Mouse (Mus musculus): ENCODE results near the gene Nt5c3b.
A peak's percentile ranks its signal among the peaks of the same experiment; 100 is the strongest.

The Nt5c3b gene

GRCm38 (mm10) chr11:100399727-100400538 is 41.7 kb downstream of the Nt5c3b start:
- no peaks in the 10 kb centered on the region for H3K27me3 ChIP-seq (ENCODE audit: insufficient read depth, low read length)
- H3K36me3 ChIP-seq (ENCODE audit: insufficient read depth, low read length) = peaks cover 3% of the 10 kb centered on the region
- no peak for TF ChIP-seq CTCF (conservative IDR thresholded peaks at IDR 0.05; ENCODE audit: low read length)
- no peak for TF ChIP-seq NANOG (IDR thresholded peaks at IDR 0.05; ENCODE audit: borderline replicate concordance, low read length)
- H3K4me3 ChIP-seq (replicated peaks; ENCODE audit: low read length) = peak overlapping the region; percentile 35
- H3K4me1 ChIP-seq (replicated peaks; ENCODE audit: low read depth, low read length) = peaks cover 68% of the 10 kb centered on the region
- no peaks in the 10 kb centered on the region for H3K9me3 ChIP-seq (ENCODE audit: low read length)

GRCm38 (mm10) chr11:100399320-100399719 is 42.3 kb downstream of the Nt5c3b start:
- H3K9me3 ChIP-seq (ENCODE audit: low read length) = no peaks in the 10 kb centered on the region
- H3K27me3 ChIP-seq (ENCODE audit: insufficient read depth, low read length) = no peaks in the 10 kb centered on the region
- peaks cover 74% of the 10 kb centered on the region for H3K4me1 ChIP-seq (replicated peaks; ENCODE audit: low read depth, low read length)
- H3K36me3 ChIP-seq (ENCODE audit: insufficient read depth, low read length) = peaks cover 9% of the 10 kb centered on the region
- TF ChIP-seq POU5F1 (IDR thresholded peaks at IDR 0.05; ENCODE audit: borderline replicate concordance, low read length) (no peak), NANOG (IDR thresholded peaks at IDR 0.05; ENCODE audit: borderline replicate concordance, low read length) (no peak)
- H3K4me3 ChIP-seq (replicated peaks; ENCODE audit: low read length) = peak overlapping the region; percentile 35; the same call in 1 of the 2 replicates

- Histone ChIP-seq H3K4me1 (replicated peaks; ENCODE audit: low read depth, low read length) (peaks cover 82% of the 10 kb centered on the region), H3K4me3 (replicated peaks; ENCODE audit: low read length) (no peak overlapping the region), H3K27me3 (ENCODE audit: insufficient read depth, low read length) (no peaks in the 10 kb centered on the region), H3K9me3 (ENCODE audit: low read length) (no peaks in the 10 kb centered on the region), H3K36me3 (ENCODE audit: insufficient read depth, low read length) (peaks cover 17% of the 10 kb centered on the region)
- TF ChIP-seq CTCF (conservative IDR thresholded peaks at IDR 0.05; ENCODE audit: low read length) = no peak
- no peak for TF ChIP-seq NANOG (IDR thresholded peaks at IDR 0.05; ENCODE audit: borderline replicate concordance, low read length)
- no peak for TF ChIP-seq POU5F1 (IDR thresholded peaks at IDR 0.05; ENCODE audit: borderline replicate concordance, low read length)
These were observed 43.1 kb downstream of the Nt5c3b start for GRCm38 (mm10) chr11:100398517-100398916.

- TF ChIP-seq NANOG (IDR thresholded peaks at IDR 0.05; ENCODE audit: borderline replicate concordance, low read length) = no peak
- no peak for TF ChIP-seq POU5F1 (IDR thresholded peaks at IDR 0.05; ENCODE audit: borderline replicate concordance, low read length)
- TF ChIP-seq CTCF (conservative IDR thresholded peaks at IDR 0.05; ENCODE audit: low read length) = no peak
- Histone ChIP-seq H3K36me3 (ENCODE audit: insufficient read depth, low read length) (peaks cover 24% of the 10 kb centered on the region), H3K4me3 (replicated peaks; ENCODE audit: low read length) (peak within 1 kb of the TSS; percentile 91), H3K27me3 (ENCODE audit: insufficient read depth, low read length) (no peaks in the 10 kb centered on the region), H3K9me3 (ENCODE audit: low read length) (no peaks in the 10 kb centered on the region), H3K4me1 (replicated peaks; ENCODE audit: low read depth, low read length) (peaks cover 87% of the 10 kb centered on the region)
These were observed 43.8 kb downstream of the Nt5c3b start, which contains the start of gene Jup for GRCm38 (mm10) chr11:100397600-100398389. Jup (minus strand) TSS chr11:100397763.

GRCm38 (mm10) chr11:100396886-100397599 is 44.6 kb downstream of the Nt5c3b start:
- H3K36me3 ChIP-seq (ENCODE audit: insufficient read depth, low read length) = peaks cover 28% of the 10 kb centered on the region
- H3K27me3 ChIP-seq (ENCODE audit: insufficient read depth, low read length) = no peaks in the 10 kb centered on the region
- H3K9me3 ChIP-seq (ENCODE audit: low read length) = no peaks in the 10 kb centered on the region
- peak overlapping the region; percentile 91 for H3K4me3 ChIP-seq (replicated peaks; ENCODE audit: low read length)
- TF ChIP-seq CTCF (conservative IDR thresholded peaks at IDR 0.05; ENCODE audit: low read length) (peak; percentile 38), NANOG (IDR thresholded peaks at IDR 0.05; ENCODE audit: borderline replicate concordance, low read length) (no peak)
- H3K4me1 ChIP-seq (replicated peaks; ENCODE audit: low read depth, low read length) = peaks cover 87% of the 10 kb centered on the region

- H3K36me3 ChIP-seq (ENCODE audit: insufficient read depth, low read length) = peaks cover 29% of the 10 kb centered on the region
- TF ChIP-seq CTCF (conservative IDR thresholded peaks at IDR 0.05; ENCODE audit: low read length) = no peak
- TF ChIP-seq POU5F1 (IDR thresholded peaks at IDR 0.05; ENCODE audit: borderline replicate concordance, low read length) = no peak
- no peak for TF ChIP-seq NANOG (IDR thresholded peaks at IDR 0.05; ENCODE audit: borderline replicate concordance, low read length)
- H3K4me1 ChIP-seq (replicated peaks; ENCODE audit: low read depth, low read length) = peaks cover 91% of the 10 kb centered on the region
- H3K27me3 ChIP-seq (ENCODE audit: insufficient read depth, low read length) = no peaks in the 10 kb centered on the region
- H3K9me3 ChIP-seq (ENCODE audit: low read length) = no peaks in the 10 kb centered on the region
- H3K4me3 ChIP-seq (replicated peaks; ENCODE audit: low read length) = peak overlapping the region; percentile 91
These were observed 45.6 kb downstream of the Nt5c3b start for GRCm38 (mm10) chr11:100395861-100396631.

GRCm38 (mm10) chr11:100395200-100395599 is 46.4 kb downstream of the Nt5c3b start:
- peak overlapping the region; percentile 91 for H3K4me3 ChIP-seq (replicated peaks; ENCODE audit: low read length)
- H3K36me3 ChIP-seq (ENCODE audit: insufficient read depth, low read length) = peaks cover 32% of the 10 kb centered on the region
- TF ChIP-seq CTCF (conservative IDR thresholded peaks at IDR 0.05; ENCODE audit: low read length) (no peak), POU5F1 (IDR thresholded peaks at IDR 0.05; ENCODE audit: borderline replicate concordance, low read length) (no peak), NANOG (IDR thresholded peaks at IDR 0.05; ENCODE audit: borderline replicate concordance, low read length) (no peak)
- H3K4me1 ChIP-seq (replicated peaks; ENCODE audit: low read depth, low read length) = peaks cover 91% of the 10 kb centered on the region
- H3K27me3 ChIP-seq (ENCODE audit: insufficient read depth, low read length) = no peaks in the 10 kb centered on the region
- H3K9me3 ChIP-seq (ENCODE audit: low read length) = no peaks in the 10 kb centered on the region

Measured in E14TG2a.4 (cell line).